9 mouse cellular contexts compared by ENCODE assay signal in the genomic region with DNA sequence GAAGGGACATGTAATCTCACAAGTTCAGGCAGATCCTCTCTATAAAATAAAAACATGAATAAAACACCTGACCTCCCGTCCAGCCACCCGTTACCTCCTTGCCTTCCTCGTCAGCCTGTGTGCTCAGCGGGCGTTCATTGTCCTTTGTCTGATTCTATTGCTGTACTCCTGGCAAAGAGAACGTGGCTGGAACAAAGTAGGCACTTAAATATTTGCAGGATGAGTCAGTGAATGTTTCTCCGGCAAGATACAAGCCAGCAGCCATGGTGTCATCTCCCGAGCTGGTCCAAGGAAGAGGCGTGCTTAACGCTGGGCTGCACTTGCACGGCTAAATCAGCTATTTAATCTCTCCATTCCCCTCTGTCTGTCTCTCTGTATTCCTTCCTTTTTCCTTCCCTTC. TPM values are rescaled to one million over a fixed set of nuclear protein-coding genes. Genes with fewer than 3 reads are reported as not detected.
DNase-seq lines count a peak whose midpoint lies in the region; ATAC-seq and TF ChIP-seq lines count a peak whose summit lies in the region.
"Had no signal": no experiment of that assay in that cellular context is flagged by ENCODE, and none has a peak within 500 bp of the region (broad histone marks: within the 10 kb centered on the region; RNA-seq: fewer than 3 reads in every experiment).

No protein-coding gene starts in this region.

- no peak overlapping the region for H3K27ac ChIP-seq in lung, postnatal 0 days (ENCODE audit: low read length)
- no peak overlapping the region for H3K27ac ChIP-seq in liver, embryonic 12.5 days
- H3K27ac ChIP-seq: limb, embryonic 12.5 days had no signal

- H3K4me3 ChIP-seq in lung, postnatal 0 days (ENCODE audit: low read depth, low read length), result no peak overlapping the region
- no peak overlapping the region for H3K4me3 ChIP-seq in liver, embryonic 12.5 days
- H3K4me3 ChIP-seq: limb, embryonic 12.5 days had no signal

- no peaks in the 10 kb centered on the region for H3K36me3 ChIP-seq in lung, postnatal 0 days (ENCODE audit: insufficient read depth, low read length)
- H3K36me3 ChIP-seq in liver, embryonic 12.5 days, result no peaks in the 10 kb centered on the region

- H3K9ac ChIP-seq in lung, postnatal 0 days (replicated peaks; ENCODE audit: low read depth), result no peak overlapping the region
- no peak overlapping the region for H3K9ac ChIP-seq in liver, embryonic 12.5 days
- H3K9ac ChIP-seq: limb, embryonic 12.5 days had no signal

- no peak for TF ChIP-seq EP300 in lung, postnatal 0 days (IDR thresholded peaks at IDR 0.05)

- peak; percentile 60 for DNase-seq in adrenal gland, adult 2 months
- DNase-seq in adrenal gland, postnatal 4 days (ENCODE audit: low spot score in 2 of 2), result no peak
- peak; percentile 10 for DNase-seq in lung, postnatal 0 days (ENCODE audit: low spot score)
- DNase-seq in lung, postnatal 25 days (ENCODE audit: low spot score), result no peak
- peak; percentile 44 for DNase-seq in gastrocnemius, postnatal 14 days
- DNase-seq in lung, postnatal 36 days, result peak; percentile 21
- DNase-seq in cerebellum, adult 18-20 months, result no peak

- no peak; the same call in 1 of the 2 replicates for ATAC-seq in lung, postnatal 0 days
- ATAC-seq in liver, embryonic 12.5 days, result no peak

- no peaks in the 10 kb centered on the region for H3K27me3 ChIP-seq in lung, postnatal 0 days (replicated peaks; ENCODE audit: insufficient read depth, low read length)
- H3K27me3 ChIP-seq in liver, embryonic 12.5 days (replicated peaks), result no peaks in the 10 kb centered on the region
- H3K27me3 ChIP-seq: limb, embryonic 12.5 days had no signal

- no peak overlapping the region for H3K4me2 ChIP-seq in lung, postnatal 0 days (replicated peaks; ENCODE audit: low read depth, low read length)
- no peak overlapping the region for H3K4me2 ChIP-seq in liver, embryonic 12.5 days
- H3K4me2 ChIP-seq: limb, embryonic 12.5 days had no signal

- 59% methylated on average over 11 of the region's 11 CpGs for WGBS in lung, postnatal 0 days
- 61% methylated on average over 11 of the region's 11 CpGs for WGBS in liver, embryonic 12.5 days (ENCODE audit: insufficient replicate concordance)

- no peaks in the 10 kb centered on the region for H3K9me3 ChIP-seq in lung, postnatal 0 days (ENCODE audit: low read length)
- H3K9me3 ChIP-seq in liver, embryonic 12.5 days (replicated peaks), result no peaks in the 10 kb centered on the region
- H3K9me3 ChIP-seq: limb, embryonic 12.5 days had no signal

- TF ChIP-seq CTCF in lung, postnatal 0 days (IDR thresholded peaks at IDR 0.05), result no peak

- intact Hi-C loops in gastrocnemius, postnatal 14 days (cut with DNase I; ENCODE audit: low total_unique reads), result no loop called here

- no peaks in the 10 kb centered on the region for H3K4me1 ChIP-seq in lung, postnatal 0 days (ENCODE audit: insufficient read depth, low read depth, low read length)
- 0 out of 2 replicates have a peak, but pooled peaks cover 7% of the 10 kb centered on the region for H3K4me1 ChIP-seq in liver, embryonic 12.5 days

RNA-seq across cellular contexts. Expression of gene Slc25a31, which starts 26.3 kb away (rescaled TPM):
- under 1 TPM in 1 of 2 experiments, not detected in 1; 0.12 TPM for total RNA-seq in adrenal gland, adult 2 months (2021)
- not detected in 2 replicates for polyA plus RNA-seq in adrenal gland, adult 2 months (2012; rRNA removed)
- under 1 TPM in 1 of 2 experiments, not detected in 1; 0.14 TPM for total RNA-seq in adrenal gland, postnatal 4 days (2021)
- 0.08 and 0.12 TPM in 2 replicates for polyA plus RNA-seq in lung, postnatal 0 days (2015; fragmentation: Nextera tagmentation; extraction: Ambion mirVana)
- not detected for total RNA-seq in gastrocnemius, postnatal 14 days (2021)
- 0.08 and 0.13 TPM in 2 replicates for polyA plus RNA-seq in liver, embryonic 12.5 days (2016; fragmentation: Nextera tagmentation; extraction: Ambion mirVana)

Comparison
In these comparisons a context has a peak if more than half of its experiments do, and no peak if none do; other contexts are left out.
1. DNase-seq: peak in adrenal gland, adult 2 months (single experiment), lung, postnatal 0 days (single experiment), gastrocnemius, postnatal 14 days (single experiment) and lung, postnatal 36 days (single experiment); none in adrenal gland, postnatal 4 days (0 of 2), lung, postnatal 25 days (single experiment) and cerebellum, adult 18-20 months (0 of 2).